21 mouse cellular contexts compared by ENCODE assay signal in the genomic region with DNA sequence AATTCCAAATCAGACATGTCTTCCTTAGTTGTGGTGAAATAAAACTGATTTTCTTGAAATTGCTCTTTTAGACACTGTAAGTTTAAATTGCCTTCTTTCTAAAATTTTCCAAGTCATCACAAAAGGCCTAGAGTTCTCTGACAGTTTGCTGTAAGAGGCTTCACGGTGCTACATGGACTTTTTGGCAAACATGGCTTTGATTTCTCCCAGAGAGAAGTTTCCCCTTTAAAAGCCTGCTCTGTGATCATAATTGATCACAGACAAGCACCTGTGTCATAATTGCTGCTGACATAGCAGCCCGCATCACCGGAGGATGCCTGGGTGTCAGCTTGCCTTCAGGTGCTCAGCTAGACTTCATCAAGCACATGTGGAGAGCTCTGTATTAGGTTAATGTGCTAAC. TPM values are rescaled to one million over a fixed set of nuclear protein-coding genes. Genes with fewer than 3 reads are reported as not detected.
DNase-seq lines count a peak whose midpoint lies in the region; ATAC-seq and TF ChIP-seq lines count a peak whose summit lies in the region.
"Had no signal": no experiment of that assay in that cellular context is flagged by ENCODE, and none has a peak within 500 bp of the region (broad histone marks: within the 10 kb centered on the region; RNA-seq: fewer than 3 reads in every experiment).

TSS of gene Adora3 (plus strand) at position 301 of the 400 bp plus-strand sequence.
TSS of gene Tmigd3 (plus strand) at position 346 of the 400 bp plus-strand sequence.

- WGBS in intestine, embryonic 16.5 days, result 88% methylated on average over 3 of the region's 3 CpGs
- WGBS in stomach, embryonic 16.5 days, result 81% methylated on average over 3 of the region's 3 CpGs

- TF ChIP-seq CTCF in gastrocnemius, adult 2 months (IDR thresholded peaks at IDR 0.05), result no peak
- no peak for TF ChIP-seq CTCF in layer of hippocampus, adult 2 months (conservative IDR thresholded peaks at IDR 0.05)

- H3K9me3 ChIP-seq in intestine, embryonic 16.5 days (ENCODE audit: control insufficient read depth, low read length), result no peaks in the 10 kb centered on the region
- no peaks in the 10 kb centered on the region for H3K9me3 ChIP-seq in stomach, embryonic 16.5 days (replicated peaks; ENCODE audit: control insufficient read depth, low read length)
- H3K9me3 ChIP-seq: embryonic facial prominence, embryonic 12.5 days; forebrain, embryonic 12.5 days had no signal

- no peaks in the 10 kb centered on the region for H3K27me3 ChIP-seq in intestine, embryonic 16.5 days (replicated peaks; ENCODE audit: control insufficient read depth, insufficient read depth, low read length)
- H3K27me3 ChIP-seq in stomach, embryonic 16.5 days (ENCODE audit: control insufficient read depth, insufficient read depth, low read length), result no peaks in the 10 kb centered on the region
- H3K27me3 ChIP-seq: embryonic facial prominence, embryonic 12.5 days; forebrain, embryonic 12.5 days had no signal

- peak within 1 kb of the TSS; percentile 77 for H3K27ac ChIP-seq in gastrocnemius, adult 2 months
- peak within 1 kb of the TSS; percentile 82 for H3K27ac ChIP-seq in layer of hippocampus, adult 2 months
- 0 out of 2 replicates have a peak within 1 kb of the TSS, but pooled peaks have one; percentile 50 for H3K27ac ChIP-seq in intestine, embryonic 16.5 days (ENCODE audit: low read length)
- peak within 1 kb of the TSS; percentile 31; the same call in 1 of the 2 replicates for H3K27ac ChIP-seq in stomach, embryonic 16.5 days (ENCODE audit: low read length)
- H3K27ac ChIP-seq: embryonic facial prominence, embryonic 12.5 days; forebrain, embryonic 12.5 days; hindbrain, embryonic 14.5 days had no signal

- H3K4me2 ChIP-seq in intestine, embryonic 16.5 days (ENCODE audit: low read depth, low read length), result no peak within 1 kb of the TSS
- no peak within 1 kb of the TSS for H3K4me2 ChIP-seq in stomach, embryonic 16.5 days (ENCODE audit: low read depth, low read length)
- H3K4me2 ChIP-seq: embryonic facial prominence, embryonic 12.5 days; forebrain, embryonic 12.5 days; hindbrain, embryonic 14.5 days had no signal

- no peak for ATAC-seq in intestine, embryonic 16.5 days
- no peak for ATAC-seq in stomach, embryonic 16.5 days (ENCODE audit: insufficient read depth, low FRiP score)

- DNase-seq in gastrocnemius, adult 2 months, result no peak
- no peak for DNase-seq in gastrocnemius, adult 8-10 months (ENCODE audit: low spot score in 2 of 2)
- DNase-seq in layer of hippocampus, adult 2 months (ENCODE audit: low spot score in 2 of 2), result no peak
- no peak for DNase-seq in layer of hippocampus, adult 9-10 months (ENCODE audit: low spot score)
- DNase-seq in spleen, adult 12 weeks (ENCODE audit: low spot score), result no peak
- DNase-seq in thymus, postnatal 25 days, result no peak
- DNase-seq: adrenal gland, postnatal 14 days; cerebellum, adult 11-12 months; cerebellum, adult 9-10 months; cerebellum, postnatal 25 days; gastrocnemius, postnatal 14 days; heart, postnatal 14 days had no signal

- intact Hi-C loops in gastrocnemius, adult 2 months (cut with DNase I), result no loop called here

- no peak within 1 kb of the TSS for H3K4me3 ChIP-seq in gastrocnemius, adult 2 months
- H3K4me3 ChIP-seq in layer of hippocampus, adult 2 months, result no peak within 1 kb of the TSS
- H3K4me3 ChIP-seq in intestine, embryonic 16.5 days (ENCODE audit: low read length), result no peak within 1 kb of the TSS
- no peak within 1 kb of the TSS for H3K4me3 ChIP-seq in stomach, embryonic 16.5 days (replicated peaks; ENCODE audit: low read length)
- H3K4me3 ChIP-seq: embryonic facial prominence, embryonic 12.5 days; forebrain, embryonic 12.5 days had no signal

- H3K4me1 ChIP-seq in intestine, embryonic 16.5 days (ENCODE audit: control insufficient read depth, insufficient read depth, low read length), result peaks cover 7% of the 10 kb centered on the region; the same call in 1 of the 2 replicates
- peaks cover 12% of the 10 kb centered on the region; the same call in 1 of the 2 replicates for H3K4me1 ChIP-seq in stomach, embryonic 16.5 days (ENCODE audit: control insufficient read depth, insufficient read depth, low read length)

- H3K9ac ChIP-seq in intestine, embryonic 16.5 days (ENCODE audit: low read depth, low read length), result no peak within 1 kb of the TSS
- no peak within 1 kb of the TSS for H3K9ac ChIP-seq in stomach, embryonic 16.5 days (ENCODE audit: low read length)
- H3K9ac ChIP-seq: embryonic facial prominence, embryonic 12.5 days; forebrain, embryonic 12.5 days; hindbrain, embryonic 14.5 days had no signal

- H3K36me3 ChIP-seq in intestine, embryonic 16.5 days (ENCODE audit: control insufficient read depth, insufficient read depth, low read length), result no peaks in the 10 kb centered on the region
- H3K36me3 ChIP-seq in stomach, embryonic 16.5 days (ENCODE audit: control insufficient read depth, insufficient read depth, low read length), result no peaks in the 10 kb centered on the region
- H3K36me3 ChIP-seq: embryonic facial prominence, embryonic 12.5 days; forebrain, embryonic 12.5 days had no signal

RNA-seq across cellular contexts. Expression of gene Adora3, which starts in this region (rescaled TPM):
- not detected for total RNA-seq in gastrocnemius, adult 2 months (2021)
- total RNA-seq in gastrocnemius, adult 8-10 months (2022), result under 1 TPM in 1 of 4 experiments, not detected in 3; 0.40 TPM
- total RNA-seq in layer of hippocampus, adult 2 months (2021), result 1 to 10 TPM in 1 of 2 experiments, under 1 TPM in 1; 0.82 to 1.2 TPM
- 0.36 and 0.72 TPM in 2 replicates for polyA plus RNA-seq in intestine, embryonic 16.5 days (2015; fragmentation: Nextera tagmentation; extraction: Ambion mirVana)
- polyA plus RNA-seq in stomach, embryonic 16.5 days (2015; fragmentation: Nextera tagmentation; extraction: Ambion mirVana), result 1.0 and 1.2 TPM in 2 replicates
- total RNA-seq: gastrocnemius, postnatal 14 days; hematopoietic stem cell, adult 5-6 weeks had no signal
- polyA plus RNA-seq: C2C12; heart, embryonic 14.5 days had no signal

RNA-seq across cellular contexts. Expression of gene Tmigd3, which starts in this region (rescaled TPM):
- not detected for total RNA-seq in gastrocnemius, adult 2 months (2021)
- under 1 TPM in 1 of 4 experiments, not detected in 3; 0.31 TPM for total RNA-seq in gastrocnemius, adult 8-10 months (2022)
- 1 to 10 TPM in 1 of 2 experiments, under 1 TPM in 1; 0.37 to 1.1 TPM for total RNA-seq in layer of hippocampus, adult 2 months (2021)
- polyA plus RNA-seq in intestine, embryonic 16.5 days (2015; fragmentation: Nextera tagmentation; extraction: Ambion mirVana), result 0.79 and 0.89 TPM in 2 replicates
- polyA plus RNA-seq in stomach, embryonic 16.5 days (2015; fragmentation: Nextera tagmentation; extraction: Ambion mirVana), result 0.44 TPM in 1 of 2 replicates, not detected in the other
- total RNA-seq: adrenal gland, adult 18-20 months; adrenal gland, postnatal 14 days; gastrocnemius, postnatal 14 days; hematopoietic stem cell, adult 5-6 weeks had no signal
- polyA plus RNA-seq: C2C12; embryonic facial prominence, embryonic 12.5 days; forebrain, embryonic 12.5 days; hindbrain, embryonic 14.5 days had no signal

Comparison
In these comparisons a context has a peak if more than half of its experiments do, and no peak if none do; other contexts are left out.
1. H3K27ac ChIP-seq: peak in every context shown above with its lines; median percentile 82 in layer of hippocampus, adult 2 months; 77 in gastrocnemius, adult 2 months; 50 in intestine, embryonic 16.5 days; 31 in stomach, embryonic 16.5 days.